33 mouse cellular contexts compared by ENCODE assay signal in genomic region chr11:53954653-53955052, GRCm38 (mm10).
"Had no signal": no experiment of that assay in that cellular context is flagged by ENCODE, and none has a peak within 500 bp of the region (broad histone marks: within the 10 kb centered on the region; RNA-seq: fewer than 3 reads in every experiment).

No protein-coding gene starts in this region.

- H3K27me3 ChIP-seq: heart, embryonic 12.5 days; heart, embryonic 13.5 days; hindbrain, embryonic 12.5 days; hindbrain, embryonic 13.5 days; hindbrain, embryonic 15.5 days; intestine, embryonic 15.5 days; kidney, embryonic 15.5 days had no signal

- H3K4me2 ChIP-seq: heart, embryonic 12.5 days; heart, embryonic 13.5 days; hindbrain, embryonic 12.5 days; hindbrain, embryonic 13.5 days; hindbrain, embryonic 14.5 days; hindbrain, embryonic 15.5 days; intestine, embryonic 15.5 days; kidney, embryonic 15.5 days had no signal

- ATAC-seq: hindbrain, embryonic 16.5 days; hindbrain, postnatal 0 days; inflammation-experienced regulatory T-cells, adult 6 months; intestine, embryonic 15.5 days; intestine, embryonic 16.5 days; intestine, postnatal 0 days had no signal

- H3K4me3 ChIP-seq: heart, adult 2 months; heart, embryonic 10.5 days; heart, embryonic 12.5 days; heart, embryonic 13.5 days; hindbrain, embryonic 10.5 days; hindbrain, embryonic 12.5 days; hindbrain, embryonic 13.5 days; hindbrain, embryonic 15.5 days; intestine, embryonic 15.5 days; kidney, embryonic 15.5 days; layer of hippocampus, adult 2 months; left cerebral cortex, adult 2 months had no signal

- H3K36me3 ChIP-seq: heart, embryonic 10.5 days; heart, embryonic 13.5 days; hindbrain, embryonic 10.5 days; hindbrain, embryonic 12.5 days; hindbrain, embryonic 13.5 days; hindbrain, embryonic 15.5 days; intestine, embryonic 15.5 days; kidney, embryonic 15.5 days had no signal

- DNase-seq: heart, adult 2 months; heart, postnatal 10 days; heart, postnatal 4 days; kidney, adult 11 months; kidney, adult 18-20 months; kidney, adult 2 months; kidney, adult 8-10 months; kidney, adult 9 months; kidney, postnatal 10 days; kidney, postnatal 14 days; kidney, postnatal 25 days; kidney, postnatal 36 days; kidney, postnatal 4 days; layer of hippocampus, adult 9-11 months; layer of hippocampus, postnatal 36 days had no signal

- H3K4me1 ChIP-seq: hindbrain, embryonic 10.5 days; hindbrain, embryonic 12.5 days; hindbrain, embryonic 13.5 days; hindbrain, embryonic 15.5 days; intestine, embryonic 15.5 days; kidney, embryonic 15.5 days had no signal

- H3K9ac ChIP-seq: heart, embryonic 12.5 days; heart, embryonic 13.5 days; hindbrain, embryonic 12.5 days; hindbrain, embryonic 13.5 days; hindbrain, embryonic 14.5 days; hindbrain, embryonic 15.5 days; intestine, embryonic 15.5 days; kidney, embryonic 15.5 days had no signal

- H3K9me3 ChIP-seq: heart, embryonic 10.5 days; heart, embryonic 12.5 days; heart, embryonic 13.5 days; hindbrain, embryonic 10.5 days; hindbrain, embryonic 12.5 days; hindbrain, embryonic 13.5 days; hindbrain, embryonic 15.5 days; intestine, embryonic 15.5 days; kidney, embryonic 15.5 days had no signal

- H3K27ac ChIP-seq: heart, adult 2 months; heart, embryonic 10.5 days; heart, embryonic 13.5 days; hindbrain, embryonic 10.5 days; hindbrain, embryonic 12.5 days; hindbrain, embryonic 13.5 days; hindbrain, embryonic 14.5 days; hindbrain, embryonic 15.5 days; hindbrain, postnatal 0 days; intestine, embryonic 15.5 days; kidney, embryonic 15.5 days; kidney, postnatal 0 days; layer of hippocampus, adult 2 months; left cerebral cortex, adult 2 months had no signal
